Mouse (Mus musculus) G1E (cell line): ENCODE results near the gene Polr2g.

Experiments
- CTCF ChIP-seq: IDR thresholded peaks from 2 replicates; pipeline ENCODE4 v1.5.1; 2012; ENCODE audit warnings: low read depth, low read length, inconsistent platforms, mixed read lengths
- GATA1 ChIP-seq: IDR thresholded peaks from 2 replicates; pipeline ENCODE4 v1.6.1; 2012; ENCODE audit warnings: borderline replicate concordance, low read length, inconsistent platforms, mixed read lengths
- POLR2AphosphoS5 ChIP-seq: IDR thresholded peaks from 2 replicates; pipeline ENCODE4 v1.6.1; 2012; ENCODE audit warnings: low read depth, low read length, inconsistent platforms; ENCODE audit not compliant: insufficient replicate concordance
- TAL1 ChIP-seq: conservative IDR thresholded peaks from 2 replicates; pipeline ENCODE4 v1.6.1; 2012; ENCODE audit warnings: low read depth, low read length, inconsistent platforms, mixed read lengths

- TF ChIP-seq CTCF (no peak), POLR2AphosphoS5 (no peak), GATA1 (no peak), TAL1 (no peak)
These were observed 8.2 kb downstream of the Polr2g start for GRCm38 (mm10) chr19:8790171-8790570.
